Mouse (Mus musculus) intestine, embryonic 14.5 days (tissue): ENCODE measurements around the gene Rsph10b. TPM values are rescaled to one million over a fixed set of nuclear protein-coding genes. Genes with fewer than 3 reads are reported as not detected.
A peak's percentile ranks its signal among the peaks of the same experiment; 100 is the strongest.

Experiments
- ATAC-seq: fragments of 200-750 bp; cut with Nextera tagmentation; replicated peaks from 2 replicates; pipeline ENCODE4 v1.8.0; 2017; ENCODE audit warnings: low read depth, moderate number of reproducible peaks, moderate TSS enrichment, moderate library complexity; ENCODE audit not compliant: low FRiP score, low TSS enrichment
- DNase-seq: peaks from one replicate; pipeline ENCODE4 v3.0.0-alpha.2; 2018; ENCODE audit warnings: low spot score
- H3K27ac ChIP-seq: fragments of 300-500 bp; sonication (generic); 2 replicates; pipeline ENCODE4 v1.5.1; 2014; ENCODE audit warnings: low read depth, mild to moderate bottlenecking, control low read depth
- H3K27me3 ChIP-seq: fragments of 300-500 bp; sonication (generic); replicated peaks from 2 replicates; pipeline ENCODE4 v1.6.1; 2014; ENCODE audit warnings: low read length, control low read depth; ENCODE audit not compliant: control insufficient read depth, insufficient read depth
- H3K36me3 ChIP-seq: fragments of 300-500 bp; sonication (generic); 2 replicates; pipeline ENCODE4 v1.6.1; 2014; ENCODE audit warnings: low read length, control low read depth; ENCODE audit not compliant: control insufficient read depth, insufficient read depth
- H3K4me1 ChIP-seq: fragments of 300-500 bp; sonication (generic); replicated peaks from 2 replicates; pipeline ENCODE4 v1.6.1; 2014; ENCODE audit warnings: low read length, control low read depth, mixed read lengths; ENCODE audit not compliant: control insufficient read depth, insufficient read depth
- H3K4me2 ChIP-seq: fragments of 300-500 bp; sonication (generic); 2 replicates; pipeline ENCODE4 v1.6.1; 2014; ENCODE audit warnings: low read length
- H3K4me3 ChIP-seq: fragments of 300-500 bp; sonication (generic); 2 replicates; pipeline ENCODE4 v1.5.1; 2014; ENCODE audit warnings: low read depth, low read length, control low read depth, mixed read lengths
- H3K9ac ChIP-seq: fragments of 300-500 bp; sonication (generic); 2 replicates; pipeline ENCODE4 v1.6.1; 2014; ENCODE audit warnings: mild to moderate bottlenecking, low read length
- H3K9me3 ChIP-seq: fragments of 300-500 bp; sonication (generic); 2 replicates; pipeline ENCODE4 v1.6.1; 2016; ENCODE audit warnings: low read length, control low read depth; ENCODE audit not compliant: control insufficient read depth
- WGBS: fragments of 180-500 bp; shearing (Covaris S2); extraction: QIAGEN DNeasy Blood & Tissue Kit; methylation state at CpG from one replicate; pipeline ENCODE4 v1.1.7; 2014; 5-methylcytosine and 5-hydroxymethylcytosine counted together
- polyA plus RNA-seq: library from polyadenylated mRNA; unstranded; fragments of >200 nt; fragmentation: Nextera tagmentation; extraction: Ambion mirVana; gene quantifications from 2 replicates; pipeline ENCODE4 v1.2.1, GENCODE M21; 2014

Rsph10b gene
- polyA plus RNA-seq, 1 experiment from 2014 or later: 0.85 TPM

DNA sequence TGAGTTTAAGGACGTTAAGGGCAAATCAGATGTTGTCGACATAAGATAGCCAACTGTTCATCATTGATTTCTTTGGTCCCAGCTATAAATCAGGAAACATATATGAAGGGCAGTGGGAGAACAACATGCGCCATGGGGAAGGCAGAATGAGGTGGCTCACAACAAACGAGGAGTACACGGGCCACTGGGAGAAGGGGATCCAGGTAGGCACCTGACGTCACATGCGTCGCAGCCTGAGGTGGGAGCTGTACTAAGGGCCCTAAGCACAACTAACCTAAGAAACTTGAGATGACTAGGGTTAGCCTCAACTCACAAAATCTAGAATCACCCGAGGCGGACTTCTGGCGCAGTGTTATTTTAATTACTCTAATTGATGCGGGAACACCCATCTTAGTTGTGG is 15.5 kb downstream of the Rsph10b start:
- no peak for ATAC-seq
- no peak overlapping the region for H3K4me3 ChIP-seq
- no peak overlapping the region for H3K9ac ChIP-seq
- 88% methylated on average over 12 of the region's 12 CpGs for WGBS
- no peak for DNase-seq
- H3K27ac ChIP-seq: no peak overlapping the region
- no peaks in the 10 kb centered on the region for H3K4me1 ChIP-seq
- no peaks in the 10 kb centered on the region for H3K27me3 ChIP-seq
- no peak overlapping the region for H3K4me2 ChIP-seq
- H3K9me3 ChIP-seq: no peaks in the 10 kb centered on the region
- H3K36me3 ChIP-seq: no peaks in the 10 kb centered on the region

DNA sequence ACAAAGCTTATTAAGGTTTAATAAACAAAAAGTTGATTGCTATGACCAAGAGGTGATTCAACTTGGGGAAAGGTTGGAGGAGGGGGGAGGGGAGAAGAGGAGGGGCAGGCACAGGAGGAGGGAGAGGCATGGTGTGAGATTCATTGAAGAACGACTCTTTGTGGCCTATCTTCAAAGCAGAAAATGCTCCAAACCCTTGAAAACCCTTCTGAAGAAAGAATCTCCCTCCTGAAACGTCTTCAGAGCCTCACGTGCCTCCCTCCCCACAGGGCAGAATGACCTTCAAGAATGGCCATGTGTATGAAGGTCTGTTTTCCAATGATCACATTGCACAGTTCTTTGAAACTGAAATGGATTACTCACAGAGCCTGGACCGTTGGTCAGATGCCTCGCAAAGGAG is 17.2 kb downstream of the Rsph10b start:
- ATAC-seq: no peak
- no peak for DNase-seq
- no peak overlapping the region for H3K9ac ChIP-seq
- no peaks in the 10 kb centered on the region for H3K9me3 ChIP-seq
- no peaks in the 10 kb centered on the region for H3K36me3 ChIP-seq
- no peak overlapping the region for H3K4me3 ChIP-seq
- no peaks in the 10 kb centered on the region for H3K27me3 ChIP-seq
- no peaks in the 10 kb centered on the region for H3K4me1 ChIP-seq
- H3K4me2 ChIP-seq: no peak overlapping the region
- 35% methylated on average over 5 of the region's 5 CpGs for WGBS
- no peak overlapping the region for H3K27ac ChIP-seq

GRCm38 (mm10) chr5:143957101-143957500 is 24.3 kb downstream of the Rsph10b start:
- no peak overlapping the region for H3K4me3 ChIP-seq
- H3K4me2 ChIP-seq: no peak overlapping the region
- peaks cover 3% of the 10 kb centered on the region; the same call in 1 of the 2 replicates for H3K9me3 ChIP-seq
- no peaks in the 10 kb centered on the region for H3K36me3 ChIP-seq
- H3K27ac ChIP-seq: no peak overlapping the region
- no peaks in the 10 kb centered on the region for H3K4me1 ChIP-seq
- 94% methylated on average over 6 of the region's 6 CpGs for WGBS
- no peak overlapping the region for H3K9ac ChIP-seq
- no peak for ATAC-seq
- no peak for DNase-seq
- H3K27me3 ChIP-seq: no peaks in the 10 kb centered on the region

DNA sequence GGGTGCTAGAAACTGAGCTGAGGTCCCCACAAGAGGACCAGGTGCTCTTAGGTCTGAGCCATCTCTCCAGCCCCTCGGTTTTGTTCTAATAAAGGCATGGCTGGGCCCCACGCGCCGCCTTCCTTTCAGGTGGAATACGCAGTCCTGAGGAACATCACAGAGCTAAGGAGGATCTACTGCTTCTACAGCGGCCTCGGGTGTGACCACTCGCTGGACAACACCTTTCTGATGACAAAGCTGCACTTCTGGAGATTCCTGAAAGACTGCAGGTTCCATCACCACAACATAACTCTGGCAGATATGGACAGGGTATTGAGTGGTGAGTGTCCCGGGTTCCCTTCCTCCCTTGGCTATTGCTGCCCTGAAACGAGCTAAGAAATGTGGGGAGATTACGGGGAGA is 26.7 kb downstream of the Rsph10b start:
- peaks cover 3% of the 10 kb centered on the region; the same call in 1 of the 2 replicates for H3K9me3 ChIP-seq
- WGBS: 90% methylated on average over 11 of the region's 11 CpGs
- no peak overlapping the region for H3K4me3 ChIP-seq
- no peak overlapping the region for H3K9ac ChIP-seq
- no peak overlapping the region for H3K27ac ChIP-seq
- H3K36me3 ChIP-seq: no peaks in the 10 kb centered on the region
- ATAC-seq: no peak
- H3K4me1 ChIP-seq: no peaks in the 10 kb centered on the region
- no peak overlapping the region for H3K4me2 ChIP-seq
- no peaks in the 10 kb centered on the region for H3K27me3 ChIP-seq
- no peak for DNase-seq

GRCm38 (mm10) chr5:143961176-143961575 is 28.3 kb downstream of the Rsph10b start:
- Histone ChIP-seq H3K9ac (no peak overlapping the region), H3K4me3 (no peak overlapping the region), H3K27me3 (no peaks in the 10 kb centered on the region), H3K4me2 (no peak overlapping the region), H3K9me3 (no peaks in the 10 kb centered on the region; the same call in 1 of the 2 replicates), H3K4me1 (no peaks in the 10 kb centered on the region), H3K36me3 (no peaks in the 10 kb centered on the region), H3K27ac (no peak overlapping the region)
- DNase-seq (no peak), ATAC-seq (no peak)
- 83% methylated on average over 8 of the region's 8 CpGs for WGBS

GRCm38 (mm10) chr5:143965586-143966345 is 32.9 kb downstream of the Rsph10b start:
- Histone ChIP-seq H3K9ac (no peak overlapping the region), H3K36me3 (no peaks in the 10 kb centered on the region), H3K9me3 (no peaks in the 10 kb centered on the region), H3K27me3 (no peaks in the 10 kb centered on the region), H3K4me3 (no peak overlapping the region), H3K27ac (no peak overlapping the region), H3K4me2 (no peak overlapping the region), H3K4me1 (no peaks in the 10 kb centered on the region)
- no peak for ATAC-seq
- 85% methylated on average over 12 of the region's 12 CpGs for WGBS
- peak; percentile 15 for DNase-seq

DNA sequence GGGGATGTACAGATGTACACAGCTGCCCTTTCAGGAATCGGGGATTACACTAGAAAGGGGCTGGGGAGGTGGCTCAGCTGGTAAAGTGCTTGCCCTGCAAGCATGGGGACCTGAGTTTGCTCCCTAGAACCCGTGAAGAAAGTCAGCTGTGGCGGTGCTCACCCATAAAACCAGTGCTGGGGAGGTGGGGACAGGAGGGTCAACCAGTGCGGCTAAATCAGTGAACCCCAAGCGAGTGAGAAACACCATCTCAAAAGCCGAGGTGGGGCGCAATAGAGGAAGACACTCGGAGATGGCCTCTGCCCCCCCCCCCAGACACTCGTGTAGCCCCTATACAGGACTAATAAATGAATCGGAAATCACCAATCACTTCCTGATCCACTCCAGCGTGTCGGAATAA is 33.8 kb downstream of the Rsph10b start:
- Histone ChIP-seq H3K4me2 (no peak overlapping the region), H3K36me3 (no peaks in the 10 kb centered on the region), H3K9me3 (no peaks in the 10 kb centered on the region), H3K4me3 (no peak overlapping the region), H3K9ac (no peak overlapping the region), H3K27ac (no peak overlapping the region), H3K27me3 (no peaks in the 10 kb centered on the region), H3K4me1 (no peaks in the 10 kb centered on the region)
- ATAC-seq (no peak), DNase-seq (peak; percentile 40)
- 89% methylated on average over 12 of the region's 12 CpGs for WGBS

DNA sequence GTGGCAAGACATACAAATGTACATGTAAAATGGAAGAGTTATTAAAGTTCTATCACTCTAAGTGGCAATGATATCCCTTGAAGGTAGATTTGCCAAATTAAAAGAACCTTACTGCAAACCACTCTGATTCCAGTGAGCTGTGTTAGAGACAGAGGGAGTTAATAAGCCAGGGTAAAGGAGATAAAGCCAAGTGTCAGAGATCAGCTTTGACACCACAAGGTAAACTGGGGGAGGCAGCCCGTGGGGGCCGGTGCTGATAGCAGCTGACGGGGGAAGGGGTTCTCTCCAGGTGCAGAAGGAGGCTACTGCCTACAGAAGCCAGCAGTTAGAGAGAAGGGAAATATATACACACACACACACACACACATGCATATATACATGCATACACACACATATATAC is 39.8 kb downstream of the Rsph10b start:
- Histone ChIP-seq H3K9ac (no peak overlapping the region), H3K9me3 (no peaks in the 10 kb centered on the region), H3K27ac (no peak overlapping the region), H3K4me3 (no peak overlapping the region), H3K27me3 (no peaks in the 10 kb centered on the region), H3K4me2 (no peak overlapping the region), H3K4me1 (no peaks in the 10 kb centered on the region), H3K36me3 (no peaks in the 10 kb centered on the region)
- 47% methylated on average over 3 of the region's 3 CpGs for whole genome bisulfite sequencing
- DNase-seq (peak; percentile 12), ATAC-seq (no peak)
